In the genomic region with DNA sequence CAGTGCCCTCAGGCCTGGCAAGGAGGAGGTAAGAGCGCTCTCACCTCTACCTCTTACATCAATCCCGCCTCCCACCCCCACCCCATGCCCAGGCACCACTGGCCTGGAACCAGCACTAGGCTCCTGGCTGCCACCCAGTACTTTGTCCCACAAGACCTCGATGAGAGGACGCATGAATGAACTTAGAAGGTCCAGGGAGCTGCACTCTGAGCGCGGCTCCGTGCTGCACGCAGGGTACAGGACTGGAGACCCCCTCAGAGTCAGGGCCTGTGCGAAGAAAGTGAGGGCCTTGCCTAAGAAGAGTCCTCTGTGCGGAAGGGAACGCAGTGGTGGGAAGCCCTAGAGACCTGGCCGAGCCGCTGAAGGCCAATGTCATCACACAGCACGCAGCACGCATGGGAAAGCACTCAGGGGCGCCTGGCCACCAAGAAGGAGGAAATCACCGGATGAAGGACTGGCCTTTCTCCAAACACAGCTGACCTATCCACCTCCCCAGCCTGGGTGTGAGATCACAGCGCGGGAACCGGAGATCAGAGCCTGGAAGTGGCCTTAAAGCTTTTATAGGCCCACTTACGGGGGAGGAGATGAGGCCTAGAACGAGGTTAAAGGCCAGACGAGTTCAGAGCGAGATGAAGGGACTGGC, we compare ENCODE assay signal across 8 mouse cellular contexts. TPM values are rescaled to one million over a fixed set of nuclear protein-coding genes. Genes with fewer than 3 reads are reported as not detected.
DNase-seq lines count a peak whose midpoint lies in the region; ATAC-seq and TF ChIP-seq lines count a peak whose summit lies in the region.

No protein-coding gene starts in this region.

- peak overlapping the region; percentile 63 for H3K27ac ChIP-seq in MEL (ENCODE audit: control insufficient read depth, low read depth, low read length)
- peak overlapping the region; percentile 58 for H3K27ac ChIP-seq in bone marrow macrophage, adult 2 months (ENCODE audit: insufficient read depth, low read depth, low read length)
- peak overlapping the region; percentile 81 for H3K27ac ChIP-seq in limb, embryonic 10.5 days
- peak overlapping the region; percentile 40; the same call in 1 of the 2 replicates for H3K27ac ChIP-seq in small intestine, adult 2 months (ENCODE audit: insufficient read depth, low read depth, low read length)

- peaks cover 83% of the 10 kb centered on the region for H3K79me2 ChIP-seq in MEL (ENCODE audit: control insufficient read depth, insufficient read depth, low read length, poor library complexity)

- no peak for TF ChIP-seq RAD21 in MEL (IDR thresholded peaks at IDR 0.05; ENCODE audit: low read depth, low read length)

- no peaks in the 10 kb centered on the region for H3K9me3 ChIP-seq in MEL (replicated peaks; ENCODE audit: insufficient read depth, low read length)
- H3K9me3 ChIP-seq in limb, embryonic 10.5 days (replicated peaks) = no peaks in the 10 kb centered on the region

- TF ChIP-seq EP300 in MEL (IDR thresholded peaks at IDR 0.05; ENCODE audit: low read depth in 1 of 2, low read length in 2 of 2) = no peak

- H3K9ac ChIP-seq in MEL (ENCODE audit: control insufficient read depth, low read depth, low read length, poor library complexity, severe bottlenecking) = peak overlapping the region; percentile 58

- no peak for TF ChIP-seq CTCF in MEL (IDR thresholded peaks at IDR 0.05 in 2 of 3, conservative IDR thresholded peaks at IDR 0.05 in 1 of 3; ENCODE audit: control insufficient read depth in 1 of 3, insufficient read depth in 1 of 3, low read depth in 2 of 3, low read length in 3 of 3, poor library complexity in 1 of 3, severe bottlenecking in 1 of 3)
- TF ChIP-seq CTCF in bone marrow macrophage, adult 2 months (IDR thresholded peaks at IDR 0.05; ENCODE audit: low read depth, low read length) = no peak
- TF ChIP-seq CTCF in small intestine, adult 2 months (IDR thresholded peaks at IDR 0.05; ENCODE audit: extremely low read depth, insufficient read length, insufficient replicate concordance, low read depth, low read length) = no peak

- no peaks in the 10 kb centered on the region for H3K27me3 ChIP-seq in MEL (ENCODE audit: control insufficient read depth in 1 of 2, insufficient read depth in 2 of 2, low read length in 2 of 2)
- no peaks in the 10 kb centered on the region for H3K27me3 ChIP-seq in limb, embryonic 10.5 days (ENCODE audit: low read depth, poor library complexity, severe bottlenecking)
- no peaks in the 10 kb centered on the region for H3K27me3 ChIP-seq in small intestine, adult 2 months (ENCODE audit: control insufficient read depth, insufficient read depth, low read length)

- WGBS in limb, embryonic 10.5 days = 60% methylated on average over 24 of the region's 24 CpGs
- 77% methylated on average over 24 of the region's 24 CpGs for WGBS in small intestine, adult 2 months

- no peak for DNase-seq in MEL (ENCODE audit: low read depth, low spot score)
- peak; percentile 71 to 77 for DNase-seq in heart, postnatal 14 days
- DNase-seq in limb, embryonic 10.5 days (ENCODE audit: low spot score) = no peak
- DNase-seq in cerebellum, postnatal 14 days = no peak
- no peak for DNase-seq in spleen, postnatal 4 days (ENCODE audit: low spot score in 2 of 2)

- no peak for TF ChIP-seq POLR2A in MEL (IDR thresholded peaks at IDR 0.05; ENCODE audit: control insufficient read depth in 1 of 2, insufficient read depth in 1 of 2, low read depth in 1 of 2, low read length in 2 of 2, poor library complexity in 1 of 2)
- no peak for TF ChIP-seq POLR2A in bone marrow macrophage, adult 2 months (IDR thresholded peaks at IDR 0.05; ENCODE audit: borderline replicate concordance, low read depth, low read length)
- no peak for TF ChIP-seq POLR2A in small intestine, adult 2 months (IDR thresholded peaks at IDR 0.05; ENCODE audit: low read depth, low read length)

- H3K4me3 ChIP-seq in MEL (ENCODE audit: control insufficient read depth in 1 of 2, insufficient read depth in 1 of 2, low read depth in 2 of 2, low read length in 2 of 2) = peak overlapping the region in 1 of 2 experiments; percentile 6; a peak in 1 of 4 replicates
- peak overlapping the region; percentile 40 for H3K4me3 ChIP-seq in bone marrow macrophage, adult 2 months (ENCODE audit: insufficient read depth, low read length)
- peak overlapping the region; percentile 24 for H3K4me3 ChIP-seq in limb, embryonic 10.5 days
- no peak overlapping the region; the same call in 1 of the 2 replicates for H3K4me3 ChIP-seq in small intestine, adult 2 months (ENCODE audit: low read depth, low read length)

- intact Hi-C loops in heart, postnatal 14 days (cut with DNase I) = loop anchor here (2.0 kb wide), 1 partner anchor 16 kb away; no protein-coding TSS in a partner anchor

- H3K36me3 ChIP-seq in MEL (ENCODE audit: control insufficient read depth in 1 of 2, insufficient read depth in 2 of 2, low read length in 2 of 2) = peaks cover 3 to 27% of the 10 kb centered on the region in 2 experiments; a peak in 2 of 4 replicates
- peaks cover 20% of the 10 kb centered on the region for H3K36me3 ChIP-seq in limb, embryonic 10.5 days
- H3K36me3 ChIP-seq in small intestine, adult 2 months (ENCODE audit: control insufficient read depth, insufficient read depth, low read length) = no peaks in the 10 kb centered on the region

- no peak for ATAC-seq in monocyte, adult 5-6 weeks (replicated peaks; ENCODE audit: insufficient number of reproducible peaks, low FRiP score, low TSS enrichment, poor library complexity, severe bottlenecking)

- H3K4me1 ChIP-seq in MEL (ENCODE audit: control insufficient read depth in 1 of 2, insufficient read depth in 2 of 2, low read length in 2 of 2) = peaks cover 0 to 27% of the 10 kb centered on the region in 2 experiments; a peak in 3 of 4 replicates
- peaks cover 31% of the 10 kb centered on the region for H3K4me1 ChIP-seq in bone marrow macrophage, adult 2 months (ENCODE audit: control insufficient read depth, insufficient read depth, low read length)
- peaks cover 62% of the 10 kb centered on the region for H3K4me1 ChIP-seq in limb, embryonic 10.5 days
- peaks cover 10% of the 10 kb centered on the region for H3K4me1 ChIP-seq in small intestine, adult 2 months (ENCODE audit: control insufficient read depth, insufficient read depth, insufficient read length, low read length)

TF ChIP-seq in MEL, 35 proteins besides CTCF, POLR2A, EP300 and RAD21 (continues in another document):
- TF ChIP-seq TAL1 (IDR thresholded peaks at IDR 0.05; ENCODE audit: low read length) (no peak), UBTF (IDR thresholded peaks at IDR 0.05; ENCODE audit: borderline replicate concordance, insufficient read depth, low read depth, low read length) (no peak), ETS1 (IDR thresholded peaks at IDR 0.05; ENCODE audit: low read depth, low read length) (no peak), SIN3A (IDR thresholded peaks at IDR 0.05; ENCODE audit: low read length) (no peak), JUND (IDR thresholded peaks at IDR 0.05; ENCODE audit: low read depth, low read length) (no peak), SMC3 (IDR thresholded peaks at IDR 0.05; ENCODE audit: low read depth, low read length) (no peak), MYC (IDR thresholded peaks at IDR 0.05; ENCODE audit: low read depth, low read length) (no peak), POLR2AphosphoS5 (IDR thresholded peaks at IDR 0.05; ENCODE audit: borderline replicate concordance, low read depth, low read length) (no peak), GABPA (IDR thresholded peaks at IDR 0.05; ENCODE audit: low read depth, low read length) (no peak), MAZ (IDR thresholded peaks at IDR 0.05; ENCODE audit: low read depth, low read length) (no peak), RCOR1 (IDR thresholded peaks at IDR 0.05; ENCODE audit: low read depth, low read length) (no peak), POLR2AphosphoS2 (IDR thresholded peaks at IDR 0.05; ENCODE audit: low read length) (no peak), ZC3H11A (IDR thresholded peaks at IDR 0.05; ENCODE audit: low read depth, low read length) (no peak), MYB (IDR thresholded peaks at IDR 0.05; ENCODE audit: low read depth, low read length) (no peak), TBP (IDR thresholded peaks at IDR 0.05; ENCODE audit: low read depth, low read length) (no peak), MEF2A (IDR thresholded peaks at IDR 0.05; ENCODE audit: extremely low read depth, insufficient replicate concordance, low read depth, low read length, poor library complexity, severe bottlenecking) (no peak)

RNA-seq across cellular contexts. Expression of a gene that starts 4.2 kb away (rescaled TPM):
- total RNA-seq in MEL (2012; rRNA removed) = 144 and 155 TPM in 2 replicates
- polyA plus RNA-seq in MEL (2012; ENCODE audit: insufficient read depth in 1 of 2, insufficient read length in 2 of 2, low read depth in 1 of 2, low replicate concordance in 2 of 2, missing spikeins in 1 of 2) = 100 to 1,000 TPM in 1 of 2 experiments, 10 to 100 TPM in 1; 35.1 to 223 TPM
- polyA plus RNA-seq in bone marrow macrophage, adult 2 months (2012; ENCODE audit: insufficient read depth, insufficient read length, missing spikeins) = 32.1 and 36.2 TPM in 2 replicates
- total RNA-seq in heart, postnatal 14 days (2021) = 10 to 100 TPM; 27.2 to 30.2 TPM
- 10.7 and 11.8 TPM in 2 replicates for polyA plus RNA-seq in limb, embryonic 10.5 days (2016; fragmentation: Nextera tagmentation; extraction: Ambion mirVana)
- polyA plus RNA-seq in small intestine, adult 2 months (2012; rRNA removed) = 29.5 and 36.4 TPM in 2 replicates
- total RNA-seq in monocyte, adult 5-6 weeks (2017) = 31.7 to 76.2 TPM (median 45.9 TPM) in 3 replicates

RNA-seq across cellular contexts. Expression of a gene that starts 20.9 kb away (rescaled TPM):
- total RNA-seq in MEL (2012; rRNA removed) = 64.3 and 74.6 TPM in 2 replicates
- polyA plus RNA-seq in MEL (2012; ENCODE audit: insufficient read depth in 1 of 2, insufficient read length in 2 of 2, low read depth in 1 of 2, low replicate concordance in 2 of 2, missing spikeins in 1 of 2) = 10 to 100 TPM in 1 of 2 experiments, not detected in 1; 84.5 TPM
- 18.5 and 22.9 TPM in 2 replicates for polyA plus RNA-seq in bone marrow macrophage, adult 2 months (2012; ENCODE audit: insufficient read depth, insufficient read length, missing spikeins)
- 1 to 10 TPM; 3.6 to 4.6 TPM for total RNA-seq in heart, postnatal 14 days (2021)
- 68.9 and 75.6 TPM in 2 replicates for polyA plus RNA-seq in limb, embryonic 10.5 days (2016; fragmentation: Nextera tagmentation; extraction: Ambion mirVana)
- polyA plus RNA-seq in small intestine, adult 2 months (2012; rRNA removed) = 26.8 and 64.8 TPM in 2 replicates
- 11.1 to 24.4 TPM (median 12.4 TPM) in 3 replicates for total RNA-seq in monocyte, adult 5-6 weeks (2017)

RNA-seq across cellular contexts. Expression of a gene that starts 29.8 kb away (rescaled TPM):
- 239 and 243 TPM in 2 replicates for total RNA-seq in MEL (2012; rRNA removed)
- polyA plus RNA-seq in MEL (2012; ENCODE audit: insufficient read depth in 1 of 2, insufficient read length in 2 of 2, low read depth in 1 of 2, low replicate concordance in 2 of 2, missing spikeins in 1 of 2) = 100 to 1,000 TPM in 1 of 2 experiments, not detected in 1; 287 TPM
- 187 and 203 TPM in 2 replicates for polyA plus RNA-seq in bone marrow macrophage, adult 2 months (2012; ENCODE audit: insufficient read depth, insufficient read length, missing spikeins)
- 10 to 100 TPM; 32.7 to 34.5 TPM for total RNA-seq in heart, postnatal 14 days (2021)
- 285 and 308 TPM in 2 replicates for polyA plus RNA-seq in limb, embryonic 10.5 days (2016; fragmentation: Nextera tagmentation; extraction: Ambion mirVana)
- polyA plus RNA-seq in small intestine, adult 2 months (2012; rRNA removed) = 327 and 537 TPM in 2 replicates
- 30.5 to 53.3 TPM (median 49.7 TPM) in 3 replicates for total RNA-seq in monocyte, adult 5-6 weeks (2017)

Comparison
In these comparisons a context has a peak if more than half of its experiments do, and no peak if none do; other contexts are left out.
1. DNase-seq: peak in heart, postnatal 14 days (2 of 2); none in MEL (single experiment), limb, embryonic 10.5 days (single experiment), cerebellum, postnatal 14 days (0 of 2) and spleen, postnatal 4 days (0 of 2).
2. Peak in every context shown above with its lines, with median percentiles within 50 percentile points of each other: H3K27ac ChIP-seq.